Mouse (Mus musculus) forebrain, embryonic 14.5 days (tissue): Measurements from ENCODE around the gene Gnb2. TPM values are rescaled to one million over a fixed set of nuclear protein-coding genes. Genes with fewer than 3 reads are reported as not detected.

Experiments used
- ATAC-seq: fragments of 200-750 bp; cut with Nextera tagmentation; 2 replicates; pipeline ENCODE4 v1.8.0; 2017; ENCODE audit warnings: mild to moderate bottlenecking, moderate library complexity
- DNase-seq: peaks from one replicate; pipeline ENCODE4 v3.0.0-alpha.2; 2015; ENCODE audit warnings: low spot score
- H3K27ac ChIP-seq: fragments of 300-500 bp; sonication (generic); 2 replicates; pipeline ENCODE4 v1.5.1; 2014; ENCODE audit warnings: low read depth, mild to moderate bottlenecking, control low read depth, low read length, moderate library complexity
- H3K27me3 ChIP-seq: fragments of 300-500 bp; sonication (generic); replicated peaks from 2 replicates; pipeline ENCODE4 v1.6.1; 2014; ENCODE audit warnings: low read length, control low read depth, mixed read lengths; ENCODE audit not compliant: control insufficient read depth, insufficient read depth
- H3K36me3 ChIP-seq: fragments of 300-500 bp; sonication (generic); 2 replicates; pipeline ENCODE4 v1.6.1; 2014; ENCODE audit warnings: low read length, control low read depth; ENCODE audit not compliant: control insufficient read depth, insufficient read depth
- H3K4me1 ChIP-seq: fragments of 300-500 bp; sonication (generic); 2 replicates; pipeline ENCODE4 v1.6.1; 2014; ENCODE audit warnings: antibody characterized with exemption, low read length, control low read depth; ENCODE audit not compliant: control insufficient read depth, insufficient read depth
- H3K4me2 ChIP-seq: fragments of 300-500 bp; sonication (generic); 2 replicates; pipeline ENCODE4 v1.6.1; 2014; ENCODE audit warnings: mild to moderate bottlenecking, control low read depth, low read length
- H3K4me3 ChIP-seq: fragments of 300-500 bp; sonication (generic); 2 replicates; pipeline ENCODE4 v1.5.1; 2014; ENCODE audit warnings: low read depth, low read length, control low read depth
- H3K9ac ChIP-seq: fragments of 300-500 bp; sonication (generic); 2 replicates; pipeline ENCODE4 v1.6.1; 2014; ENCODE audit warnings: mild to moderate bottlenecking, low read length, control low read depth, moderate library complexity
- H3K9me3 ChIP-seq: fragments of 300-500 bp; sonication (generic); replicated peaks from 2 replicates; pipeline ENCODE4 v1.6.1; 2016; ENCODE audit warnings: low read length, control low read depth, mixed read lengths; ENCODE audit not compliant: control insufficient read depth
- WGBS: fragments of 180-500 bp; shearing (Covaris S2); extraction: QIAGEN DNeasy Blood & Tissue Kit; methylation state at CpG from one replicate; pipeline ENCODE4 v1.1.7; 2014; 5-methylcytosine and 5-hydroxymethylcytosine counted together
- microRNA-seq: library from miRNA; unstranded; fragments of <30 nt; microRNA quantifications from one replicate; pipeline ENCODE4, GENCODE M21; 2016
- polyA plus RNA-seq: library from polyadenylated mRNA; unstranded; fragments of >200 nt; fragmentation: Nextera tagmentation; extraction: Ambion mirVana; gene quantifications from 2 replicates; pipeline ENCODE4 v1.2.1, GENCODE M21; 2014

Gene Gnb2
- polyA plus RNA-seq, 1 experiment from 2014 or later = 644 TPM

DNA sequence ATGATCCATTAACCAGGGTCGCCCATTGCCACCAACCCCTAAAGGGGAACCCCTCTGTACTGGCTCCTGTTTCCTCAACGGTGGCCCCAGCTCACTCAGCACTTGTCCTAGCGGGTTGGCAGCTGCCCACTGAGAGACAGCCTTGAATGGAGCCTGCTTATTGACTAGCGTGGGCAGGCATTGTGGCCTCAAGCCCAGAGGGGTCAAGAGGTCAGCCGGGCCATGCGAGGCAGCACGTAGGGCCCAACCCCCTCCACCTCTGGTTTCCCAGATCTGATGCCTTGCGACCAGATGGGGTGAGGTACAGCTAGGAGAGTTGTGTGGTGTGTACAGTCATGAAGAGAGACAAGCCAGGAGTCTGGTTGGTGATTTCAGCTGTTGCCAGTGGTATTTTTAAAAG is 51.4 kb downstream of the Gnb2 start:
- 14% methylated on average over 8 of the region's 8 CpGs for WGBS
- Histone ChIP-seq H3K9me3 (no peaks in the 10 kb centered on the region), H3K27ac (no peak overlapping the region), H3K4me2 (no peak overlapping the region), H3K36me3 (no peaks in the 10 kb centered on the region), H3K4me1 (no peaks in the 10 kb centered on the region), H3K27me3 (no peaks in the 10 kb centered on the region), H3K9ac (no peak overlapping the region), H3K4me3 (no peak overlapping the region)
- DNase-seq = no peak
- ATAC-seq = no peak

DNA sequence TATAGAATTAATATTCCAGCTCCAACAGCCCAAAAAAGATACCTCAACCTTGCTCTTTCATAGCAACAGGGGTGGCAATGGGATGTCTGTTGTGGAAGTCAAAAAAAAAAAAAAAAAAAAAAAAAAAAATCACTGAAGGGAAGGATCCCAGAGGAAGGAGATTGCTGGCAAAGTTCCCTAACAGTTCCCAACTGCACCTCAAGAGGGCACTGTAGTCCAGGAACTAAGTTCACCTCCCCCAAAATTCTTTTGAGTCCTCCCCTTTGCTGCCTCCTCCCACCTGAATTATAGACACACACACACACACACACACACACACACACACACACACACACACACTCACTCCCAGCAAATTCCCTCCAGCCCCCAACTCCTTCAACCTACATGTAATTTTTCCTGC is 52.2 kb downstream of the Gnb2 start:
- Histone ChIP-seq H3K4me2 (no peak overlapping the region), H3K27me3 (no peaks in the 10 kb centered on the region), H3K36me3 (no peaks in the 10 kb centered on the region), H3K9me3 (no peaks in the 10 kb centered on the region), H3K9ac (no peak overlapping the region), H3K27ac (no peak overlapping the region), H3K4me1 (no peaks in the 10 kb centered on the region), H3K4me3 (no peak overlapping the region)
- no peak for ATAC-seq
- DNase-seq = peak; percentile 89

Small RNAs within 50 kb of the gene (microRNA-seq; reads per million reads assigned to microRNA genes)
- 0.66 reads per million for gene Mir6418

Other genes starting within 250 kb of the Gnb2 start
- gene Ache, start 246.0 kb downstream of the Gnb2 start, polyA plus RNA-seq = 6.9 and 10.9 TPM in 2 replicates
- 9.8 and 10.3 TPM in 2 replicates for gene Ufsp1, start 238.9 kb downstream of the Gnb2 start, polyA plus RNA-seq
- gene Srrt, start 225.8 kb downstream of the Gnb2 start, polyA plus RNA-seq = 78.9 and 95.2 TPM in 2 replicates
- gene Trip6, start 219.1 kb downstream of the Gnb2 start, polyA plus RNA-seq = 18.2 and 18.4 TPM in 2 replicates
- gene Slc12a9, start 199.9 kb downstream of the Gnb2 start, polyA plus RNA-seq = 6.2 and 9.9 TPM in 2 replicates
- 6.2 and 8.0 TPM in 2 replicates for gene Ephb4, start 183.4 kb downstream of the Gnb2 start, polyA plus RNA-seq
- gene Zan, start 56.4 kb downstream of the Gnb2 start, polyA plus RNA-seq = 0.04 and 0.05 TPM in 2 replicates
- 81.2 and 98.0 TPM in 2 replicates for gene Pop7, start 31.0 kb downstream of the Gnb2 start, polyA plus RNA-seq
- 11.5 and 13.0 TPM in 2 replicates for gene Gigyf1, start 15.0 kb downstream of the Gnb2 start, polyA plus RNA-seq
- gene Epo, start 268 bp downstream of the Gnb2 start, polyA plus RNA-seq = not detected in 2 replicates
- gene Actl6b, start 20.0 kb upstream of the Gnb2 start, polyA plus RNA-seq = 184 and 201 TPM in 2 replicates
- 1.8 and 1.9 TPM in 2 replicates for gene Tfr2, start 36.3 kb upstream of the Gnb2 start, polyA plus RNA-seq
- gene Mospd3, start 67.5 kb upstream of the Gnb2 start, polyA plus RNA-seq = 44.4 and 58.4 TPM in 2 replicates
- gene Pcolce, start 80.3 kb upstream of the Gnb2 start, polyA plus RNA-seq = 10.5 and 12.3 TPM in 2 replicates
- 0.10 TPM in 1 of 2 replicates, not detected in the other for gene Fbxo24, start 95.5 kb upstream of the Gnb2 start, polyA plus RNA-seq
- 12.3 and 12.4 TPM in 2 replicates for gene Lrch4, start 95.6 kb upstream of the Gnb2 start, polyA plus RNA-seq
- 4.6 and 6.6 TPM in 2 replicates for gene Gm20605, start 95.7 kb upstream of the Gnb2 start, polyA plus RNA-seq
- gene Sap25, start 107.8 kb upstream of the Gnb2 start, polyA plus RNA-seq = 1.5 and 4.6 TPM in 2 replicates
- gene Irs3, start 112.2 kb upstream of the Gnb2 start, polyA plus RNA-seq = not detected in 2 replicates
- 10.4 and 11.8 TPM in 2 replicates for gene Agfg2, start 151.2 kb upstream of the Gnb2 start, polyA plus RNA-seq
- gene Nyap1, start 208.1 kb upstream of the Gnb2 start, polyA plus RNA-seq = 13.8 and 14.5 TPM in 2 replicates
- gene Tsc22d4, start 212.2 kb upstream of the Gnb2 start, polyA plus RNA-seq = 52.3 and 62.1 TPM in 2 replicates
- 55.1 and 60.0 TPM in 2 replicates for gene Ppp1r35, start 245.3 kb upstream of the Gnb2 start, polyA plus RNA-seq